8 mouse cellular contexts compared by ENCODE assay signal in genomic region chr11:106215927-106216729, GRCm38 (mm10). TPM values are rescaled to one million over a fixed set of nuclear protein-coding genes. Genes with fewer than 3 reads are reported as not detected.
A peak's percentile ranks its signal among the peaks of the same experiment; 100 is the strongest.
DNase-seq lines count a peak whose midpoint lies in the region; TF ChIP-seq lines count a peak whose summit lies in the region.

Ccdc47 (minus strand) TSS chr11:106216344.

- H3K4me1 ChIP-seq in cortical plate, adult 2 months (ENCODE audit: control insufficient read depth, insufficient read depth, low read length), result peaks cover 1% of the 10 kb centered on the region; the same call in 1 of the 2 replicates
- H3K4me1 ChIP-seq in megakaryocyte, embryonic 14.5 days, result peaks cover 46% of the 10 kb centered on the region

- TF ChIP-seq POLR2A in cortical plate, adult 2 months (IDR thresholded peaks at IDR 0.05; ENCODE audit: extremely low read depth, insufficient read depth, low read length), result peak; percentile 73

- H3K4me3 ChIP-seq in cortical plate, adult 2 months (ENCODE audit: insufficient read depth, low read length), result peak within 1 kb of the TSS; percentile 68
- H3K4me3 ChIP-seq in megakaryocyte, embryonic 14.5 days (replicated peaks), result peak within 1 kb of the TSS; percentile 100

- H3K36me3 ChIP-seq in megakaryocyte, embryonic 14.5 days (replicated peaks; ENCODE audit: low read length), result peaks cover 33% of the 10 kb centered on the region

- H3K9me3 ChIP-seq in megakaryocyte, embryonic 14.5 days, result no peaks in the 10 kb centered on the region

- H3K27ac ChIP-seq in cortical plate, adult 2 months (ENCODE audit: insufficient read depth, low read length), result peak within 1 kb of the TSS; percentile 76

- no peaks in the 10 kb centered on the region for H3K27me3 ChIP-seq in megakaryocyte, embryonic 14.5 days (replicated peaks)

- DNase-seq in adipocyte (ENCODE audit: low spot score), result peak; percentile 100
- DNase-seq in gastrocnemius, adult 8-10 months (ENCODE audit: low spot score in 2 of 2), result peak; percentile 90 to 95
- DNase-seq in hindlimb bud, embryonic 11.5 days (ENCODE audit: extremely low spot score, low read depth, low spot score), result peak; percentile 91
- DNase-seq in left cerebral cortex, adult 8-10 months (ENCODE audit: low spot score in 2 of 2), result peak; percentile 80 to 99
- peak; percentile 95 for DNase-seq in right cerebral cortex, postnatal 25 days
- DNase-seq in urinary bladder, postnatal 4 days (ENCODE audit: low spot score in 2 of 2), result peak; percentile 91 to 94

- no peak for TF ChIP-seq CTCF in cortical plate, adult 2 months (IDR thresholded peaks at IDR 0.05; ENCODE audit: extremely low read depth, insufficient read depth, low read length)

RNA-seq across cellular contexts. Expression of gene Ccdc47, which starts in this region (rescaled TPM):
- 68.3 and 83.3 TPM in 2 replicates for polyA plus RNA-seq in cortical plate, adult 2 months (2012; rRNA removed)
- total RNA-seq in gastrocnemius, adult 8-10 months (2022), result 10 to 100 TPM; 59.2 to 76.2 (median 65.5) TPM
- 10 to 100 TPM; 83.3 to 93.9 (median 86.2) TPM for total RNA-seq in left cerebral cortex, adult 8-10 months (2022)
- polyA plus RNA-seq in megakaryocyte, embryonic 14.5 days (2012; ENCODE audit: insufficient read depth, low replicate concordance), result 1.4 and 4.7 TPM in 2 replicates

Comparison
In these comparisons a context has a peak if more than half of its experiments do, and no peak if none do; other contexts are left out.
1. Peak in every context shown above with its lines: DNase-seq, H3K4me3 ChIP-seq and H3K27ac ChIP-seq.
2. RNA of gene Ccdc47 (polyA plus RNA-seq): 68.3 to 83.3 TPM in cortical plate, adult 2 months; 1.4 to 4.7 TPM in megakaryocyte, embryonic 14.5 days; every median in the first group is over 10 times any median in the second.